Mouse (Mus musculus): ENCODE measurements at regions not wholly inside any gene's neighbourhood (a gene's known extent, or its start where the extent isn't known, plus 50 kb on each side); places are given as distances from the start of the nearest gene placed in this dataset.
A peak's percentile ranks its signal among the peaks of the same experiment; 100 is the strongest.

GRCm38 (mm10) chr17:73032326-73032725 lies 75.5 kb upstream of the Lclat1 start:
- H3ac ChIP-seq (ENCODE audit: control insufficient read depth, insufficient read length) = no peak overlapping the region
- H3K79me2 ChIP-seq (ENCODE audit: control insufficient read depth, insufficient read depth) = no peaks in the 10 kb centered on the region
- no peaks in the 10 kb centered on the region for H3K27me3 ChIP-seq (ENCODE audit: control insufficient read depth, insufficient read depth, insufficient read length)
- no peak overlapping the region for H3K4me3 ChIP-seq
- TF ChIP-seq SRF (IDR thresholded peaks at IDR 0.05; ENCODE audit: control insufficient read depth, insufficient read length, low read depth) (no peak), E2F4 (IDR thresholded peaks at IDR 0.05; ENCODE audit: insufficient read depth) (no peak), TCF3 (IDR thresholded peaks at IDR 0.05; ENCODE audit: insufficient read length, low read depth) (no peak), POLR2AphosphoS2 (IDR thresholded peaks at IDR 0.05; ENCODE audit: insufficient read length, low read depth) (no peak), TCF12 (IDR thresholded peaks at IDR 0.05; ENCODE audit: insufficient read depth, poor library complexity, severe bottlenecking) (no peak), CEBPB (IDR thresholded peaks at IDR 0.05; ENCODE audit: insufficient read depth, poor library complexity, severe bottlenecking) (no peak), USF1 (IDR thresholded peaks at IDR 0.05; ENCODE audit: low read depth) (no peak), MAX (IDR thresholded peaks at IDR 0.05; ENCODE audit: low read depth) (no peak), MYOD1 (IDR thresholded peaks at IDR 0.05; ENCODE audit: control insufficient read depth in 1 of 3, insufficient read length in 2 of 3, low read depth in 2 of 3) (no peak), POLR2A (IDR thresholded peaks at IDR 0.05; ENCODE audit: insufficient read length, low read depth) (no peak), MYOG (IDR thresholded peaks at IDR 0.05; ENCODE audit: control insufficient read depth in 1 of 3, insufficient read depth in 1 of 3, insufficient read length in 2 of 3, low read depth in 2 of 3) (no peak), REST (IDR thresholded peaks at IDR 0.05; ENCODE audit: insufficient read depth, insufficient read length) (no peak)
- H3K36me3 ChIP-seq (ENCODE audit: control insufficient read depth, insufficient read depth) = no peaks in the 10 kb centered on the region
- no peak overlapping the region for H3K4me2 ChIP-seq (ENCODE audit: low read depth)

- H3K4me3 ChIP-seq = no peak overlapping the region
- H3ac ChIP-seq (ENCODE audit: control insufficient read depth, insufficient read length) = no peak overlapping the region
- H3K4me2 ChIP-seq (ENCODE audit: low read depth) = no peak overlapping the region
- TF ChIP-seq CEBPB (IDR thresholded peaks at IDR 0.05; ENCODE audit: insufficient read depth, poor library complexity, severe bottlenecking) = no peak
- TF ChIP-seq POLR2A (IDR thresholded peaks at IDR 0.05; ENCODE audit: insufficient read length, low read depth) = no peak
- no peak for TF ChIP-seq TCF3 (IDR thresholded peaks at IDR 0.05; ENCODE audit: insufficient read length, low read depth)
- no peak for TF ChIP-seq E2F4 (IDR thresholded peaks at IDR 0.05; ENCODE audit: insufficient read depth)
- H3K36me3 ChIP-seq (ENCODE audit: control insufficient read depth, insufficient read depth) = no peaks in the 10 kb centered on the region
- H3K79me2 ChIP-seq (ENCODE audit: control insufficient read depth, insufficient read depth) = no peaks in the 10 kb centered on the region
- no peaks in the 10 kb centered on the region for H3K27me3 ChIP-seq (ENCODE audit: control insufficient read depth, insufficient read depth, insufficient read length)
Observed at GRCm38 (mm10) chr17:73034420-73034819, 73.4 kb upstream of the Lclat1 start.

- H3K4me2 ChIP-seq (ENCODE audit: low read depth) = no peak overlapping the region
- TF ChIP-seq CEBPB (IDR thresholded peaks at IDR 0.05; ENCODE audit: insufficient read depth, poor library complexity, severe bottlenecking) (no peak), MYOD1 (IDR thresholded peaks at IDR 0.05; ENCODE audit: control insufficient read depth in 1 of 3, insufficient read length in 2 of 3, low read depth in 2 of 3) (no peak), MAX (IDR thresholded peaks at IDR 0.05; ENCODE audit: low read depth) (no peak), POLR2A (IDR thresholded peaks at IDR 0.05; ENCODE audit: insufficient read length, low read depth) (no peak), POLR2AphosphoS2 (IDR thresholded peaks at IDR 0.05; ENCODE audit: insufficient read length, low read depth) (no peak), TCF12 (IDR thresholded peaks at IDR 0.05; ENCODE audit: insufficient read depth, poor library complexity, severe bottlenecking) (no peak), TCF3 (IDR thresholded peaks at IDR 0.05; ENCODE audit: insufficient read length, low read depth) (no peak), E2F4 (IDR thresholded peaks at IDR 0.05; ENCODE audit: insufficient read depth) (no peak), REST (IDR thresholded peaks at IDR 0.05; ENCODE audit: insufficient read depth, insufficient read length) (no peak), SRF (IDR thresholded peaks at IDR 0.05; ENCODE audit: control insufficient read depth, insufficient read length, low read depth) (no peak), MYOG (IDR thresholded peaks at IDR 0.05; ENCODE audit: control insufficient read depth in 1 of 3, insufficient read depth in 1 of 3, insufficient read length in 2 of 3, low read depth in 2 of 3) (no peak), USF1 (IDR thresholded peaks at IDR 0.05; ENCODE audit: low read depth) (no peak)
- no peaks in the 10 kb centered on the region for H3K27me3 ChIP-seq (ENCODE audit: control insufficient read depth, insufficient read depth, insufficient read length)
- H3K36me3 ChIP-seq (ENCODE audit: control insufficient read depth, insufficient read depth) = no peaks in the 10 kb centered on the region
- no peaks in the 10 kb centered on the region for H3K79me2 ChIP-seq (ENCODE audit: control insufficient read depth, insufficient read depth)
- no peak overlapping the region for H3K4me3 ChIP-seq
- no peak overlapping the region for H3ac ChIP-seq (ENCODE audit: control insufficient read depth, insufficient read length)
Observed at GRCm38 (mm10) chr17:73034981-73035481, 72.8 kb upstream of the Lclat1 start.

- no peaks in the 10 kb centered on the region for H3K27me3 ChIP-seq (ENCODE audit: control insufficient read depth, insufficient read depth, insufficient read length)
- TF ChIP-seq POLR2A (IDR thresholded peaks at IDR 0.05; ENCODE audit: insufficient read length, low read depth) (no peak), CEBPB (IDR thresholded peaks at IDR 0.05; ENCODE audit: insufficient read depth, poor library complexity, severe bottlenecking) (no peak), MAX (IDR thresholded peaks at IDR 0.05; ENCODE audit: low read depth) (no peak), REST (IDR thresholded peaks at IDR 0.05; ENCODE audit: insufficient read depth, insufficient read length) (no peak), TCF3 (IDR thresholded peaks at IDR 0.05; ENCODE audit: insufficient read length, low read depth) (no peak), MYOG (IDR thresholded peaks at IDR 0.05; ENCODE audit: control insufficient read depth in 1 of 3, insufficient read depth in 1 of 3, insufficient read length in 2 of 3, low read depth in 2 of 3) (no peak), TCF12 (IDR thresholded peaks at IDR 0.05; ENCODE audit: insufficient read depth, poor library complexity, severe bottlenecking) (no peak), SRF (IDR thresholded peaks at IDR 0.05; ENCODE audit: control insufficient read depth, insufficient read length, low read depth) (no peak), USF1 (IDR thresholded peaks at IDR 0.05; ENCODE audit: low read depth) (no peak), POLR2AphosphoS2 (IDR thresholded peaks at IDR 0.05; ENCODE audit: insufficient read length, low read depth) (no peak)
- H3K36me3 ChIP-seq (ENCODE audit: control insufficient read depth, insufficient read depth) = no peaks in the 10 kb centered on the region
- peak overlapping the region; percentile 37 for H3K4me2 ChIP-seq (ENCODE audit: low read depth)
- no peaks in the 10 kb centered on the region for H3K79me2 ChIP-seq (ENCODE audit: control insufficient read depth, insufficient read depth)
- no peak overlapping the region for H3ac ChIP-seq (ENCODE audit: control insufficient read depth, insufficient read length)
- H3K4me3 ChIP-seq = no peak overlapping the region
Observed at GRCm38 (mm10) chr17:73036845-73037244, 70.9 kb upstream of the Lclat1 start.

- no peak overlapping the region for H3ac ChIP-seq (ENCODE audit: control insufficient read depth, insufficient read length)
- no peak overlapping the region for H3K4me2 ChIP-seq (ENCODE audit: low read depth)
- H3K36me3 ChIP-seq (ENCODE audit: control insufficient read depth, insufficient read depth) = no peaks in the 10 kb centered on the region
- no peaks in the 10 kb centered on the region for H3K27me3 ChIP-seq (ENCODE audit: control insufficient read depth, insufficient read depth, insufficient read length)
- no peak overlapping the region for H3K4me3 ChIP-seq
- H3K79me2 ChIP-seq (ENCODE audit: control insufficient read depth, insufficient read depth) = no peaks in the 10 kb centered on the region
- TF ChIP-seq E2F4 (IDR thresholded peaks at IDR 0.05; ENCODE audit: insufficient read depth) = no peak
- no peak for TF ChIP-seq SRF (IDR thresholded peaks at IDR 0.05; ENCODE audit: control insufficient read depth, insufficient read length, low read depth)
- no peak for TF ChIP-seq MYOG (IDR thresholded peaks at IDR 0.05; ENCODE audit: control insufficient read depth in 1 of 3, insufficient read depth in 1 of 3, insufficient read length in 2 of 3, low read depth in 2 of 3)
- TF ChIP-seq TCF12 (IDR thresholded peaks at IDR 0.05; ENCODE audit: insufficient read depth, poor library complexity, severe bottlenecking) = no peak
- TF ChIP-seq CEBPB (IDR thresholded peaks at IDR 0.05; ENCODE audit: insufficient read depth, poor library complexity, severe bottlenecking) = no peak
- no peak for TF ChIP-seq MAX (IDR thresholded peaks at IDR 0.05; ENCODE audit: low read depth)
- no peak for TF ChIP-seq USF1 (IDR thresholded peaks at IDR 0.05; ENCODE audit: low read depth)
Observed at GRCm38 (mm10) chr17:73038586-73038985, 69.2 kb upstream of the Lclat1 start.

All from myocyte (in vitro differentiated cells).